Mouse (Mus musculus) inflammation-experienced regulatory T-cells, adult 16 weeks (primary cell): ENCODE results near the gene Col7a1. TPM values are rescaled to one million over a fixed set of nuclear protein-coding genes. Genes with fewer than 3 reads are reported as not detected.

ENCODE experiments used
- polyA plus RNA-seq: library from polyadenylated mRNA; unstranded; fragments of 100-300 nt; shearing (Covaris generic); gene quantifications from one replicate; pipeline ENCODE4 v1.2.1, GENCODE M21; 2017

Gene Col7a1
- polyA plus RNA-seq: 0.34 TPM

GRCm38 (mm10) chr9:108953081-108953636, at the start of gene Col7a1:
Gene Col7a1, plus strand, starts transcription at chr9:108953586.

DNA sequence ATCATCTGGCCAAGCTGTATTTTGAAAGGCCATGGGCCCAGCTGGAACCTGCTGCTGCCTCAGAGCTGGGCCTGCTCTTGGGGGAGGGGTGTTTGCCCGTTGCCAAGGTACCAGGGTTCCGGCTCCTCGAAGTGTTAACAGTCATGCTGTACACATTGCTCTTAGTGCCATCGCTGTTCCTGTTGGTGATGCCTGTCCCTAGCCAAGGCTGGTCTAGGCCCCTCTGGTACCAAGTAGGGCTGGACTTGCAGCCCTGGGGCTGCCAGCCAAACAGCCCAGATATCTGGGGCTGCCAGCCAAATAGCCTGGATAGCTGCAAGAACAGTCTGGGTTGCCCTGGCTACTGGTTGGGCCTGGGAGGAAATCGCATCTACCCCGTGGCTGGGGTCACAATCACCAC, 38.9 kb upstream of the Col7a1 start, which contains the start of gene Tmem89:
Gene Tmem89, plus strand, starts transcription at position 129 of the 400 bp plus-strand sequence.

DNA sequence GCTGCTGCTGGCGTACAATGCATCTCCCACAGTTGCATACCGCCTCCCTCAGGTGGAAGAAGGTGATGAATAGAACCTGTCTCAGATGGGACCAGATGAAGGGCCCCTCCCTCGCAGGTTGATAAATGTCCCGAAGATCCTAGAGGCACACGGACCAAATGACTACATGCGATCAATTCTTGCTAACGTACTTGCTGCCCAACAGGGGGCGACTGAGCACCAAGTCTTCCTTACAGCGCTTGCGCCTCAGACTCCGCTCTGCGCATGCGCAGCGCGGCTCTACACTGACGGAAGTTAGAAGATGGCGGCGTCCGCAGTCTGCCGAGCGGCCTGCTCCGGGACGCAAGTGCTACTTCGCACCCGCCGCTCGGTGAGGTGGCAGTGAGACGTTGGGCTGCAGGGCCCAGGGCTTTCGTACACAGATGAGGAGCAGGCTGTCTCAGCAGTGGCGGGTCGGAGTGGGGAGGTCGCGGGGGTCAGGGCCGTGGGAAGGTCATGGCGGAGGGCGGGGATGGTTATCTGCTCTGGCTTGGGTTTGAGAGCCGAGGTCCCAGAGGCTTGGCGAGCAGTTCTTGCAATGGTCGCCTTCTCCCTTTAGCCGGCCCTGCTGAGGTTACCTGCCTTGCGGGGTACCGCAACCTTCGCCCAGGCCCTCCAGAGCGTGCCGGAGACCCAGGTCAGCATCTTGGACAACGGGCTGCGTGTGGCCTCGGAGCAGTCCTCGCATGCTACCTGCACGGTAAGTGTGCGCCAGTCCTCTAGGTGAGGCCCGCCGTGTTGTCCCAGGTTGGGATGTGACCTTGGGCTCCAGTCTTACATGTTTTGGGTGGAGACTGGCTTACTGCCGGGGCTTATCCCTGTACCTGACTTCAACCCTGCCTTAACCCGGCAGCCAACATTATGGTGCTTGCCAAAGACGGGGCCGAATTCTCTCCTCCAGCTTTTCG, 16.7 kb upstream of the Col7a1 start, which contains the start of gene Uqcrc1:
Gene Uqcrc1, plus strand, starts transcription at position 216 of the 947 bp plus-strand sequence.

GRCm38 (mm10) chr9:108985710-108986109, 32.3 kb downstream of the Col7a1 start, which contains the start of gene Ucn2:
Gene Ucn2, plus strand, starts transcription at chr9:108986010.

DNA sequence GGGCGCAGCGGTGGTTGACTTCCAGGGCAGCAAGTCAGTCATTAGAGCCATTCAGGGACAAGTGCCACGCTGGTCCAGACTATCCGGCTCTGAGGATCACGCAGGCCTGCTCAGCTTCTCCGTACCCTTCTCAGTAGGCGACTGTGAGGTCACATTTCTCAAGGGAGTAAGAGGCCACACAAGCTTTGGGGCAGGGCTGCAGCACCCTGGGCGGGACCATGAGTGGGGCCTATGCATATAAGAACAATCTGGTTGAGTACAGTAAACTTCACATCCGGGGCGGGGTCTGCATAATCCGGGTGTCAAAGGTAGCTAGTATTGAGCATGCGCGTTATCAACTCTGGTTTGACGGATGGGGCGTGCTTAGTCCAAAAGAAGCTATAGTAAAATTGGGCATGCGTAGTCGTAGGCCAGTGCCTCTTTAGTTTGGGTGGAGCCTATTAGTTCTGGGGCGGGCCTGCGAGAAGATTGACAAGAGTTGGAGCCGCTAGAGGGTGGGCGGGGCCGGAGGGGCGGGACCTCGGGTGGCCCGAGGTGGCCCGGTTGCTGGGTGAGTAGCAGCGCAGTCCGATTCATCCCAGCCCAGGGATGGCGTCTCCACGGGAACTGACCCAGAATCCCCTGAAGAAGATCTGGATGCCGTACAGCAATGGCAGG, 38.2 kb downstream of the Col7a1 start, which contains the start of gene Pfkfb4:
Gene Pfkfb4, plus strand, starts transcription at position 351 of the 657 bp plus-strand sequence.

Other genes with a start within 250 kb of the Col7a1 start
- 15.2 TPM for gene Ip6k2, start 169.8 kb upstream of the Col7a1 start, polyA plus RNA-seq
- 7.7 TPM for gene Nckipsd, start 145.2 kb upstream of the Col7a1 start, polyA plus RNA-seq
- gene Celsr3, start 127.3 kb upstream of the Col7a1 start, polyA plus RNA-seq: not detected
- gene Slc26a6, start 100.3 kb upstream of the Col7a1 start, polyA plus RNA-seq: 17.7 TPM
- gene Tmem89, start 39.0 kb upstream of the Col7a1 start, polyA plus RNA-seq: not detected
- 386 TPM for gene Uqcrc1, start 17.0 kb upstream of the Col7a1 start, polyA plus RNA-seq
- gene Ucn2, start 32.4 kb downstream of the Col7a1 start, polyA plus RNA-seq: not detected
- 10.9 TPM for gene Pfkfb4, start 38.2 kb downstream of the Col7a1 start, polyA plus RNA-seq
- 5,738 TPM for gene Shisa5, start 85.0 kb downstream of the Col7a1 start, polyA plus RNA-seq
- 111 TPM for gene Trex1, start 106.1 kb downstream of the Col7a1 start, polyA plus RNA-seq
- 29.7 TPM for gene Atrip, start 120.5 kb downstream of the Col7a1 start, polyA plus RNA-seq
- gene Ccdc51, start 128.9 kb downstream of the Col7a1 start, polyA plus RNA-seq: 18.2 TPM
- 579 TPM for gene Tma7, start 129.0 kb downstream of the Col7a1 start, polyA plus RNA-seq
- 4.1 TPM for gene Plxnb1, start 141.8 kb downstream of the Col7a1 start, polyA plus RNA-seq
- not detected for gene Fbxw21, start 208.5 kb downstream of the Col7a1 start, polyA plus RNA-seq
- gene Fbxw13, start 242.4 kb downstream of the Col7a1 start, polyA plus RNA-seq: not detected